Mouse (Mus musculus) lung, embryonic 14.5 days (tissue): Measurements from ENCODE around the gene Angel1. TPM values are rescaled to one million over a fixed set of nuclear protein-coding genes. Genes with fewer than 3 reads are reported as not detected.

Experiments used
- ATAC-seq: fragments of 200-750 bp; cut with Nextera tagmentation; 2 replicates; pipeline ENCODE4 v1.8.0; 2017; ENCODE audit warnings: mild to moderate bottlenecking, moderate TSS enrichment, moderate library complexity; ENCODE audit not compliant: insufficient read depth
- DNase-seq: peaks from one replicate; pipeline ENCODE4 v3.0.0-alpha.2; 2015
- H3K27ac ChIP-seq: fragments of 300-500 bp; sonication (generic); 2 replicates; pipeline ENCODE4 v1.5.1; 2014; ENCODE audit warnings: low read depth, mild to moderate bottlenecking, moderate library complexity
- H3K27me3 ChIP-seq: fragments of 300-500 bp; sonication (generic); 2 replicates; pipeline ENCODE4 v1.6.1; 2014; ENCODE audit warnings: low read length, control low read depth; ENCODE audit not compliant: insufficient read depth
- H3K36me3 ChIP-seq: fragments of 300-500 bp; sonication (generic); 2 replicates; pipeline ENCODE4 v1.6.1; 2014; ENCODE audit warnings: control low read depth; ENCODE audit not compliant: insufficient read depth
- H3K4me1 ChIP-seq: fragments of 300-500 bp; sonication (generic); 2 replicates; pipeline ENCODE4 v1.6.1; 2014; ENCODE audit warnings: antibody characterized with exemption, control low read depth; ENCODE audit not compliant: insufficient read depth
- H3K4me2 ChIP-seq: fragments of 300-500 bp; sonication (generic); 2 replicates; pipeline ENCODE4 v1.6.1; 2014; ENCODE audit warnings: mild to moderate bottlenecking
- H3K4me3 ChIP-seq: fragments of 300-500 bp; sonication (generic); 2 replicates; pipeline ENCODE4 v1.5.1; 2014; ENCODE audit warnings: low read depth, low read length
- H3K9ac ChIP-seq: fragments of 300-500 bp; sonication (generic); 2 replicates; pipeline ENCODE4 v1.6.1; 2014
- H3K9me3 ChIP-seq: fragments of 300-500 bp; sonication (generic); 2 replicates; pipeline ENCODE4 v1.6.1; 2016; ENCODE audit warnings: low read depth, low read length, control low read depth
- CTCF ChIP-seq: IDR thresholded peaks from 2 replicates; pipeline ENCODE4 v1.5.1; 2016; ENCODE audit warnings: antibody characterized with exemption, low read depth
- WGBS: fragments of 180-500 bp; shearing (Covaris S2); extraction: QIAGEN DNeasy Blood & Tissue Kit; methylation state at CpG from one replicate; pipeline ENCODE4 v1.1.7; 2014; 5-methylcytosine and 5-hydroxymethylcytosine counted together
- polyA plus RNA-seq: library from polyadenylated mRNA; unstranded; fragments of >200 nt; fragmentation: Nextera tagmentation; extraction: Ambion mirVana; gene quantifications from 2 replicates; pipeline ENCODE4 v1.2.1, GENCODE M21; 2014

The Angel1 gene
- polyA plus RNA-seq, result 14.3 and 15.1 TPM in 2 replicates

- Histone ChIP-seq H3K9me3 (no peaks in the 10 kb centered on the region), H3K27me3 (no peaks in the 10 kb centered on the region), H3K4me2 (peak within 1 kb of the TSS; percentile 98), H3K4me3 (peak within 1 kb of the TSS; percentile 68), H3K9ac (peak within 1 kb of the TSS; percentile 64), H3K4me1 (peaks cover 5% of the 10 kb centered on the region; the same call in 1 of the 2 replicates), H3K36me3 (no peaks in the 10 kb centered on the region), H3K27ac (peak within 1 kb of the TSS; percentile 58; the same call in 1 of the 2 replicates)
- peak; percentile 99 for ATAC-seq
- TF ChIP-seq CTCF, result peak; percentile 40; the same call in 1 of the 2 replicates
- peak; percentile 98 for DNase-seq
- WGBS, result under 1% methylated on average over 43 of the region's 44 CpGs
These were observed at the start of gene Angel1 for GRCm38 (mm10) chr12:86726120-86726640. Angel1 (minus strand) TSS chr12:86726460.

- no peaks in the 10 kb centered on the region for H3K27me3 ChIP-seq
- H3K4me2 ChIP-seq, result no peak overlapping the region
- no peaks in the 10 kb centered on the region for H3K36me3 ChIP-seq
- H3K27ac ChIP-seq, result peak overlapping the region; percentile 36; the same call in 1 of the 2 replicates
- ATAC-seq (no peak), DNase-seq (peak; percentile 23)
- no peaks in the 10 kb centered on the region for H3K9me3 ChIP-seq
- H3K4me3 ChIP-seq, result no peak overlapping the region
- 0 out of 2 replicates have a peak overlapping the region, but pooled peaks have one; percentile 11 for H3K9ac ChIP-seq
- TF ChIP-seq CTCF, result no peak
- WGBS, result 60% methylated on average over 7 of the region's 7 CpGs
- no peaks in the 10 kb centered on the region for H3K4me1 ChIP-seq
These were observed 49.5 kb upstream of the Angel1 start for GRCm38 (mm10) chr12:86775561-86776280.

- Histone ChIP-seq H3K4me2 (no peak overlapping the region), H3K9me3 (no peaks in the 10 kb centered on the region), H3K36me3 (no peaks in the 10 kb centered on the region), H3K4me3 (no peak overlapping the region), H3K27me3 (no peaks in the 10 kb centered on the region), H3K9ac (no peak overlapping the region), H3K27ac (no peak overlapping the region), H3K4me1 (no peaks in the 10 kb centered on the region; the same call in 1 of the 2 replicates)
- no peak for DNase-seq
- no peak for ATAC-seq
- no peak for TF ChIP-seq CTCF
- WGBS, result 19% methylated on average over 3 of the region's 3 CpGs
These were observed 46.3 kb upstream of the Angel1 start for GRCm38 (mm10) chr12:86772551-86772950.

- no peak overlapping the region for H3K9ac ChIP-seq
- no peaks in the 10 kb centered on the region for H3K9me3 ChIP-seq
- no peak overlapping the region for H3K4me2 ChIP-seq
- H3K4me1 ChIP-seq, result no peaks in the 10 kb centered on the region; the same call in 1 of the 2 replicates
- no peak overlapping the region for H3K4me3 ChIP-seq
- DNase-seq (peak; percentile 99), ATAC-seq (peak; percentile 74)
- H3K27me3 ChIP-seq, result no peaks in the 10 kb centered on the region
- no peaks in the 10 kb centered on the region for H3K36me3 ChIP-seq
- peak; percentile 97 for TF ChIP-seq CTCF
- WGBS, result 10% methylated on average over 12 of the region's 12 CpGs
- H3K27ac ChIP-seq, result no peak overlapping the region
These were observed 45.7 kb upstream of the Angel1 start for GRCm38 (mm10) chr12:86771823-86772427.

GRCm38 (mm10) chr12:86770927-86771326 is 44.7 kb upstream of the Angel1 start:
- H3K27ac ChIP-seq, result no peak overlapping the region
- 29% methylated on average over 3 of the region's 3 CpGs for WGBS
- H3K9me3 ChIP-seq, result no peaks in the 10 kb centered on the region
- DNase-seq (no peak), ATAC-seq (no peak)
- H3K27me3 ChIP-seq, result no peaks in the 10 kb centered on the region
- no peak overlapping the region for H3K9ac ChIP-seq
- no peaks in the 10 kb centered on the region; the same call in 1 of the 2 replicates for H3K4me1 ChIP-seq
- no peak for TF ChIP-seq CTCF
- H3K4me3 ChIP-seq, result no peak overlapping the region
- H3K4me2 ChIP-seq, result no peak overlapping the region
- H3K36me3 ChIP-seq, result no peaks in the 10 kb centered on the region

GRCm38 (mm10) chr12:86770261-86770670 is 44.0 kb upstream of the Angel1 start:
- Histone ChIP-seq H3K4me3 (no peak overlapping the region), H3K4me2 (no peak overlapping the region), H3K9ac (no peak overlapping the region), H3K27me3 (no peaks in the 10 kb centered on the region), H3K4me1 (no peaks in the 10 kb centered on the region; the same call in 1 of the 2 replicates), H3K36me3 (no peaks in the 10 kb centered on the region), H3K27ac (peak overlapping the region; percentile 81; the same call in 1 of the 2 replicates), H3K9me3 (no peaks in the 10 kb centered on the region)
- DNase-seq, result peak; percentile 88
- no peak for TF ChIP-seq CTCF
- WGBS, result 17% methylated on average over 4 of the region's 4 CpGs
- peak; percentile 72 for ATAC-seq

GRCm38 (mm10) chr12:86769819-86770218 is 43.6 kb upstream of the Angel1 start:
- Histone ChIP-seq H3K36me3 (no peaks in the 10 kb centered on the region), H3K27ac (peak overlapping the region; percentile 81; the same call in 1 of the 2 replicates)
- ATAC-seq, result no peak; the same call in 1 of the 2 replicates

More at GRCm38 (mm10) chr12:86769819-86770218, 43.6 kb upstream of the Angel1 start:
- no peaks in the 10 kb centered on the region for H3K27me3 ChIP-seq
- H3K9ac ChIP-seq, result no peak overlapping the region
- DNase-seq, result no peak
- H3K4me2 ChIP-seq, result no peak overlapping the region
- TF ChIP-seq CTCF, result no peak
- H3K4me3 ChIP-seq, result no peak overlapping the region
- no peaks in the 10 kb centered on the region for H3K9me3 ChIP-seq
- H3K4me1 ChIP-seq, result no peaks in the 10 kb centered on the region; the same call in 1 of the 2 replicates
